Mouse (Mus musculus): ENCODE data around the gene H2-Oa.

Gene H2-Oa

GRCm38 (mm10) chr17:34101185-34101584, 9.0 kb downstream of the H2-Oa start:
- DNase-seq (ENCODE audit: extremely low spot score, low spot score): no peak

DNA sequence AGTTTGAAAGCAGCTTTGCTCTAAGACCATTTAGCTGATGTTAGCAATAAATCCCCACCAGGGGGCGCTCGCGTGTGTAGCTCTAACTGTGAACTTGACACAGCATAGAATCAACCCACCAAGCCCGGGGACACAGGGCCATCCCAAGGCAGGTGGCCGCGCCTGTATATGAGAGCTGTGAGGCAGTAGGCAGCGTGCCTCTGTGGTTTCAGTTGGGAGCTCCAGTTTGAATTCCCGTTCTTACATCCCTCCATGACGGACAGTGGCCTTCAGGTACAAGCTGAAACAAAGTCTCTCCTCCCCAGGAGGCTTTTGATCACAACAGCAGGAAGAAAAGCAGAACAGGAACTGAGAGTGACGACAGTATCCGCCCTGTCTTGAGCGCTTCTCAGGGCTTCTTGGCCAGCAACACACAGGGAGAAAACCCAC, 9.5 kb downstream of the H2-Oa start:
- DNase-seq (ENCODE audit: extremely low spot score, low spot score): peak; percentile 94

- no peak for DNase-seq (ENCODE audit: extremely low spot score, low spot score)
Measured at GRCm38 (mm10) chr17:34102831-34103230, 10.7 kb downstream of the H2-Oa start.

DNA sequence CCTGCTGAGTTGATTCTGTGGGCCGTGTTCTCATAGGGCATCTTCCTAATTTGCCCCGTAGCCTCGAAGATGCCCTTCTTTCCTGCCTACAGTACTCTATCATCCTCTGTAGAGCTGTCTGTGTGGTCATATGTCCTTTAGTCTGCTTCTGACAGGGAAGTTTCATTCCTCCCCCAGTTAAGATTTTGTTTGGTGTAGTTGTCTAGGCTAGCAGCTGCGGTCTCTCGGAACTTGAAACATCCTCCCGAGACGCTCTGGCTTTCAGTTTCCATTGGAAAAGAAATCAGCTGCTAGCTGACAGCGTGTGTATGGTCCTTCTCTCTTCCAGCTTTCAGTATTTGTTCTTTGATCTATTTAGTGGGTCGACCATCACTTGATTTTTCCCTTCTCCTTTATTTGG, 12.7 kb downstream of the H2-Oa start:
- DNase-seq (ENCODE audit: extremely low spot score, low spot score): no peak

- DNase-seq (ENCODE audit: extremely low spot score, low spot score): no peak
Measured at GRCm38 (mm10) chr17:34106555-34106954, 14.4 kb downstream of the H2-Oa start.

DNA sequence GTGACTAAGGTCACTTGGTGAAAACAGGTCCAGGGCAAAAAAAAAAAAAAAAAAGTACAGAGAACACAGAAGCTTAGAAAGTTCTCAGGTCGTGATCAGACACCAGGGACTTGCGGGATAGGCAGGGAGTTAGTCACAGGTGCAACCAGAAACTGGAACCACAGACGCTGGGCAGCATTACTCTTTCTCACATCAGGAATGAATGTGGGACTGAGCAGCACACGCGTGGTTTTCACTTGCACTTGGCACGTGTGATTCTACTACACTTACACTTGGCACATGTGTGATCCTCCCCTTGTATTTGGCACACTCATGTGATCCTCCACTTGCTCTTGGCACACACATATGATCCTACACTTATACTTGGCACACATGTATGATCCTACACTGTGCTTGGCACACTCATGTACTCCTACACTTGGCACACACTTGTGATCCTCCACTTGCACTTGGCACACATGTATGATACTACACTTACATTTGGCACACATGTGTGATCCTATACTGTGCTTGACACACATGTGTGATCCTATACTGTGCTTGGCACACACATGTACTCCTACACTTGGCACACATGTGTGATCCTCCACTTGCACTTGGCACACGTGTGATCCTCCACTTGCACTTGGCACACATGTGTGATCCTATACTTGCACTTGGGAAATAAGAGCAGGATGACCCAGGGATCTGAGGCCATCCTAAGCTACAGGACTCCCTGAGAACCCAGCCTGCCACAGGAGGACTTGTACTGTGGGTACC, 15.1 kb downstream of the H2-Oa start:
- no peak for DNase-seq (ENCODE audit: extremely low spot score, low spot score)

GRCm38 (mm10) chr17:34108460-34108859, 16.3 kb downstream of the H2-Oa start:
- DNase-seq (ENCODE audit: extremely low spot score, low spot score): no peak

DNA sequence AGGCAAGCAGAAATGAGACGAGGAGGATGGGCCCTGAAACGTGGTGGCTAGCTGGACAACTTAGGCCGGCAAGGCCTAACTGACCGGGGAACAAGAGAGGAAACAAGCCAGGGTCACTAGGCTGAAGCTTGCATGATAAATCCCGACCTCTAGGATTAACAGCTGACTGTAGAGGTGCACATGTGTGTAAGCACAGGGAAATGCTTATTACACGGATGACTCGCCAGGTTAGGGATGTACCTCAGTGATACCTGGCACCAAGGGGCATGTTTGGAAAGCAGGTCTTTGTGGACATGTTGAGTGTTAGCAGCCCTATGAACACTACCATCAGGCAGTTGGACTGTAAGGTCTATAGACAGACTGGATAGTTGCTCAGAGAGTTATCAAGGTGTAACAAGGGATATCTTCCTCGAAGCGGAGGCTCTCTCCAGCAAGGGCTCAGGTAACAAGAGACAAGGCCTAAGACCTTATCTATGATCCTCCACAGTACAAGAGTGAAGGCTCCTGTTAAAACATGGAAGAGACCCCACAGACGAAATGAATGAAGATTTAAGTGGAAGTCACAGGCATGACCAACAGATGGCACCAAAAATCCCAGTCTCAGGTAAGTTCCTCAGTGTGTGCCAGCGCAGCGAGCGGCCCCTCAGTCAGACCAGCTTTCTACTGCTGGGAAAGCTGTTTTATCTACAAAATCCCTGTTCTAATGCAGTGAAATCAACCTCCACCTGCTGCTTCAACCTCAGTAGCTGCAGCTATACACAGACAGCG, 17.1 kb downstream of the H2-Oa start:
- no peak for DNase-seq (ENCODE audit: extremely low spot score, low spot score)

- no peak for DNase-seq (ENCODE audit: extremely low spot score, low spot score)
Measured at GRCm38 (mm10) chr17:34109806-34110195, 17.7 kb downstream of the H2-Oa start.

DNA sequence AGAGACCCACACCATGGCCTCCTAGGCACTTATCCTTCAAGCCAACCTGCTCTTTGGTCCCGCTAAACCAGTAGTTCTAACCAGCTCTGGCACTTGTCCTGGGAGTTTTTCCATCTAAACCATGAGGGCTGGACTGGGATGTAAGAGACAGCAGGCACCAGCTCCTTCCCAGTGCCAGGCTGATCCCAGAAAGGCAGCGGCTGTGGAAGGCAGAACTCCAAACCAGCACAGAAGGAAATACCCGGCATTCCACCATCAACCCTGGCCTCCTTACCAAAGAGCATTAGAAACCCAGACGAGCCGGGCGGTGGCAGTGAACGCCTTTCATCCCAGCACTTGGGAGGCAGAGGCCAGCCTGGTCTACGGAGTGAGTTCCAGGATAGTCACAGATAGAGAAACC, 18.2 kb downstream of the H2-Oa start:
- DNase-seq (ENCODE audit: extremely low spot score, low spot score): no peak

DNA sequence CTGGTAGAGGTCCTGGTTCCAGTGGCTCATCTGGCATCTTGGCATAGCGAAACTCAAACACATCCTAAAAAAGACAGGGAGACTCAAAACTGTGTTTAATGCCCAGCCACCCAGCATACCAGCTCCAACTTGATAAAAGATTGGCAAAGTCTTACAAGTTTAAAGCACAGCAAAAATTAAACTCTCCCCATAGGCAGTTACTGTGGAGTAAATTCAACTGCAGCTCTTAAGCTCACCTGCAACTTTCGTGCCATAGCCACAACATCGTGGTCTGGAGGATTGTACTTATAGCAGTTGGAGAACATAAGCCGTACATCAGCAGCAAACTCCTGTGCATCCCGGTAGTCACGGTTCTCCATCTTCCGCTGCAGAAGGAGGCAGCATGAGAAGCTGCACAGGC, 22.0 kb downstream of the H2-Oa start:
- no peak for DNase-seq (ENCODE audit: extremely low spot score, low spot score)

DNA sequence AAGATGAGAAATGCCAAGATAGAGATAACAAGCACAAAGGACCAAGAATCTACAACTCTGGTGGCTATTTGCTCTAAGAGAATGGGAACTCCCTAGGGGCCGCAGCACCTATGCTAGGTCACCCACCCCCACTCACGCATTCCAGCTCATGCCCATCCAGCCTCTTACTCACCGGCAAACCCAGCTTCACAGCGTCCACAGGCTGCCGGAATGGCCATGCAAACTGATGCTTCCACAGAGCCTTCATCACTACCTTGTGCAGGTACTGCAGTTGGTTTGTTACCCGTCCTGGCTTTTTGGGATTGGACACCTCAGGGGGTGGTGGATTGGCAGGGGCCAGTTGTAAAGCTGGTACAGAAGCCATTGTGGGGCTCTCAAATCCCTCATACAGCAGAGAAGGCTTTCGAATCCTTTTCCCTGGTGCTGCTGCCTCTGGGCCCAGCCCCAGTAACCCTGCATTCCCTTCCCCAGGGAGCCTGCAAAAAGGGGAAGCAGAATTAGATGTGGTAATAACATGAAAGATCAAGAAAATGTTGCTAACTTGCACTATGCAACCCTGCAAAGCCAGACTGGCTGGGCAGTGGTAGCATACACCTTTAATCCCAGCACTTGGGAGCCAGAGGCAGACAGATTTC, 24.7 kb downstream of the H2-Oa start:
- DNase-seq (ENCODE audit: extremely low spot score, low spot score): no peak

- no peak for DNase-seq (ENCODE audit: extremely low spot score, low spot score)
Measured at GRCm38 (mm10) chr17:34117421-34118112, 25.4 kb downstream of the H2-Oa start.

DNA sequence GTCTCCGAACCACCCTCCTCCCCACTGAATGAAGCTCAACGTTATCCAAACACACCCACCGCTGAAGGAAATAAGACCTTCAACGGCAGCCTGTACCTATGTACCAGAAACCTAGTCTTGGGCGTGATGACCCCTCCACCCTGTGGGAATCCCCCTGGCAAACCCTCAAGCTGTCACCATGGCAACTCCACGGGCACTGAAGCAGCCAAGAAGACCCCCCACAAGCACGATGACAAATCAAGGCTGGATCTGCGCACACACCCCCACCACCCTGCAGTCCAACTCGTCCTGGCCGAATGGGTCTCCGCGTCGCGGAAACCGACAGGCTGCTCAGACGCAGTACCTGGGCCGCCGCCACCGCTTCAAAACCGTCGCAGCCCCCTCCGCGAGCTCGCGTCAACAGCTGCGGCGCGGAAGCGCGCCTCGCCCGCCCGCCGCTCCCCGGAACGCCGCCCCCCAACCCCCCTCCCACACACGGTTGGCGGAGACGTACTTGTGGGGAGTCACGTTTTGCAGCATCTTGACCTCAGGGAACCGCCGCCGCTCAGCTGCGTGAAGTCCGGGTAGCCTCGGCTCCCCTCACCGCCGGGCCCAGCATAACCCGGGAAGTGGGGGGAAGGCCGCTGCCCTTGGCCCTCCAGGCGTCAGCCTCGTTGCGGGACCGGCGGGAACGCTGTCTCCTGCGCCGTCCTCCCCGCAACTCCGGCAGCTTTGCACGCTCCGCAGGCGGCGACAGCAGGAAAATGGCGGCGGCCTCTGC, 26.2 kb downstream of the H2-Oa start:
- peak; percentile 47 for DNase-seq (ENCODE audit: extremely low spot score, low spot score)

- no peak for DNase-seq (ENCODE audit: extremely low spot score, low spot score)
Measured at GRCm38 (mm10) chr17:34118873-34119248, 26.7 kb downstream of the H2-Oa start.

- peak; percentile 98 for DNase-seq (ENCODE audit: extremely low spot score, low spot score)
Measured at GRCm38 (mm10) chr17:34119249-34120179, 27.4 kb downstream of the H2-Oa start, which contains the start of gene H2-DMa. Gene H2-DMa (plus strand): TSS chr17:34119541.

DNA sequence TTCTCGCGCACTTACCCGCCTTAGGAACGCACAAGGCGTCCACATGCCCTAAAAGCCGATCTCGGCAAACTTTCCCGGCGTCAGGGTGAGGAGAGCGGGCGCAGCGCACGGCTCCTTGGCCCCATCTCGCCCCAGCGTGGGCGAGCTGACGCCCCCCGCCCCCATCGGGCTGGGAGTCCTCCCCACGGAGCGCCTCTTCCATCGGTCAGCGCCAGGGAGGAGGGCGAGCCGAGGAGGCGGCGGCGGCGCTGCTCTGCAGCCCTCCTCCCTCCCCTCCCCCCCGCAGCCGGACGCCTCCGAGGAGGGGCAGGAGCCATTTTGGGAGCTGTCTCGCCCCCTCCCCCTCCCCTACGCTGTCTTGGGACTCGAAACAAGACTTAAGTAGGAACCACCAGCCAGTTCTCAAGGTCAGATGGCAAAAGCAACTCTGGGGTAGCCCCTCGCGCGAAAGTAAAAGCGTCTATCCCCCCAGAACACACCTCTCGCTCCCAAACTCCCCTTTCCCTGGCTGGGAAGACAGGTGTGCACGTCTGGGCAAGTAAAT, 28.1 kb downstream of the H2-Oa start:
- DNase-seq (ENCODE audit: extremely low spot score, low spot score): peak; percentile 89

- no peak for DNase-seq (ENCODE audit: extremely low spot score, low spot score)
Measured at GRCm38 (mm10) chr17:34120814-34121171, 28.7 kb downstream of the H2-Oa start.

GRCm38 (mm10) chr17:34121172-34121878, 29.2 kb downstream of the H2-Oa start:
- DNase-seq (ENCODE audit: extremely low spot score, low spot score): peak; percentile 88

All from neural tube, embryonic 10.5 days (tissue).